Mouse (Mus musculus) heart, adult 2 months (tissue): ENCODE measurements around the gene Eml6. TPM values are rescaled to one million over a fixed set of nuclear protein-coding genes. Genes with fewer than 3 reads are reported as not detected.
"Not testable (repeated sequence)": the region's sequence is repeated elsewhere in the genome, so short reads cannot be mapped to it uniquely, and the experiment has no call there.

Experiments used
- DNase-seq, 2 experiments: peaks; one replicate each; pipeline ENCODE4 v3.0.0; 2021
- H3K27ac ChIP-seq: fragments of 200-600 bp; 2 replicates; pipeline ENCODE4 v1.8.1; 2022
- H3K27me3 ChIP-seq: fragments of 200-500 bp; 2 replicates; pipeline ENCODE4 v1.6.1; 2012; ENCODE audit warnings: mild to moderate bottlenecking, low read length, inconsistent platforms, mixed read lengths; ENCODE audit not compliant: control insufficient read depth, insufficient read depth
- H3K36me3 ChIP-seq: fragments of 200-500 bp; 2 replicates; pipeline ENCODE4 v1.6.1; 2012; ENCODE audit warnings: low read length, inconsistent platforms; ENCODE audit not compliant: control insufficient read depth, insufficient read depth
- H3K4me1 ChIP-seq: fragments of 200-500 bp; 2 replicates; pipeline ENCODE4 v1.6.1; 2011; ENCODE audit warnings: low read length; ENCODE audit not compliant: control insufficient read depth, insufficient read depth
- H3K4me3 ChIP-seq: fragments of 200-600 bp; 2 replicates; pipeline ENCODE4 v1.8.1; 2022
- H3K79me2 ChIP-seq: fragments of 200-500 bp; replicated peaks from 2 replicates; pipeline ENCODE4 v1.6.1; 2012; ENCODE audit warnings: mild to moderate bottlenecking, inconsistent platforms, low read length, moderate library complexity, mixed read lengths; ENCODE audit not compliant: control insufficient read depth, insufficient read depth
- H3K9ac ChIP-seq: fragments of 200-500 bp; 2 replicates; pipeline ENCODE4 v1.6.1; 2012; ENCODE audit warnings: low read depth, mild to moderate bottlenecking, control low read depth, inconsistent platforms, low read length, mixed read lengths
- CTCF ChIP-seq: fragments of 200-600 bp; IDR thresholded peaks from 2 replicates; pipeline ENCODE4 v1.8.1; 2022; ENCODE audit warnings: antibody characterized with exemption, mild to moderate bottlenecking, moderate library complexity
- EP300 ChIP-seq: fragments of 200-500 bp; IDR thresholded peaks from 2 replicates; pipeline ENCODE4 v1.6.1; 2011; ENCODE audit warnings: low read depth, low read length, control low read depth; ENCODE audit not compliant: insufficient read depth
- POLR2A ChIP-seq: fragments of 200-500 bp; IDR thresholded peaks from 2 replicates; pipeline ENCODE4 v1.6.1; 2011; ENCODE audit warnings: mild to moderate bottlenecking, low read depth, low read length, control low read depth; ENCODE audit not compliant: insufficient read depth
- WGBS: fragments of 180-500 bp; shearing (Covaris S2); methylation state at CpG from one replicate; pipeline ENCODE4 v1.1.7; 2018; 5-methylcytosine and 5-hydroxymethylcytosine counted together
- intact Hi-C: fragments of 180-260 bp; cut with DNase I; formaldehyde crosslinking; loops from one replicate; pipeline ENCODE4 v1.15.1; 2025
- polyA plus RNA-seq: library from polyadenylated mRNA; depleted of rRNA; stranded (reverse); fragments of >200 nt; gene quantifications from 2 replicates; pipeline ENCODE4 v1.2.3, GENCODE M21; 2012
- total RNA-seq, 2 experiments: library from RNA; stranded (reverse); gene quantifications; 2 replicates each; pipeline ENCODE4 v1.2.3; 2021

Gene Eml6
- total and polyA plus RNA-seq, 3 experiments = 2.0 to 2.2 (median 2.1) TPM

DNA sequence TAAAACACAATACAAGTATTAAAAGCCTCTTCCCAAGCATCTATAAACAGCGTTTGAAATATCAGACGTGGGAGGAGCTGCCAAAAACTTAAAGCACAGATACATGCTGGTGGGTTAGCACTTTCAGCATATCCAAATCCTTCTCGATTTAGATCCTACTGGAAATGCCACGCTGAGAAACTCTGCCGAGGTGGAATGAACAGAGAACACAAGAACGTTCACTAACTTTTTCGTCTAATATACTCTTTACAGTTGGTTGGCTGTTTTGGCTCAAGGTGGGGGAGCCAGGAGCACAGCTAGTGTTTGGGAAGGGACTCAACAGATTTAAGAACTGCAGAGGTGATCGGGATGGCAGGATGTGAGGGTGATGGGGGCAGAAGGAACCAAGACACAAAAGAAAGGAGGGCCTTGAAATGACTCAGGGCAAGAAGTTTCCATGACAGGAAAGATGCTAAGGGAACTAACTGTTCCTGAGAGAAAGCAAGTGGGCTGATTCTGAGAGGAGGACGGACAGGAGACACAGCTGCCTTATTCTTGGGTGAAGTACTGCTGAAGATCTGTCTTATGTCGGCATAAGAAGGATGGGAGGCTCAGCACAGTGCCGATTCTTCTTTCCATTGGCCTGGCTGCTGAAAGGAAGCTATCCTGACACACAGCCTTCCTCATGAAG is 259.4 kb downstream of the Eml6 start:
- Histone ChIP-seq H3K79me2 (no peaks in the 10 kb centered on the region), H3K27ac (no peak overlapping the region), H3K4me1 (no peaks in the 10 kb centered on the region), H3K27me3 (no peaks in the 10 kb centered on the region), H3K36me3 (no peaks in the 10 kb centered on the region), H3K9ac (no peak overlapping the region), H3K4me3 (no peak overlapping the region)
- 65% methylated on average over 11 of the region's 11 CpGs for WGBS
- TF ChIP-seq POLR2A (no peak), EP300 (no peak), CTCF (no peak)
- intact Hi-C loops = no loop called here
- no peak for DNase-seq

DNA sequence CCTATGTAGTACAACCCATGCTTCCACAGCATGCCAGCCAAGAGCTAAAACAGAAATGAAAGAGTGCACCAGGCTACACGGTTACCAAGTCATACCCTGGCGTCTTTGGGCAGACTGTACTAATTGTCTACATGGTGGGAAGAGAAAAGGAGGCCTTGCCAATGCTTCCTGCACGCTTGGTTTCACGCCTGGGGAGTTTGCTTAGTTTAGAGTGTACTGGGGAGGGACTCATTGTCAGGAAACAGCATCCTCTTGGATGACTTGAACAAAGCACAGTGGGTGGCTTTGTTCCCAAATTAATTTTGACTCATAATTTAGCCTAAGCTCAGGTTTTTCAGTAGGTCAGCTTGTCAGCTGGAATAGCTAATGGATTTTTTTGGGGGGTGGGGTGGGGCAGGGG is 260.8 kb downstream of the Eml6 start:
- Histone ChIP-seq H3K27ac (no peak overlapping the region), H3K4me3 (no peak overlapping the region), H3K4me1 (no peaks in the 10 kb centered on the region), H3K79me2 (no peaks in the 10 kb centered on the region), H3K36me3 (no peaks in the 10 kb centered on the region), H3K27me3 (no peaks in the 10 kb centered on the region), H3K9ac (no peak overlapping the region)
- no peak for DNase-seq
- 59% methylated on average over 4 of the region's 4 CpGs for WGBS
- TF ChIP-seq CTCF (no peak), EP300 (no peak), POLR2A (no peak)
- intact Hi-C loops = no loop called here

DNA sequence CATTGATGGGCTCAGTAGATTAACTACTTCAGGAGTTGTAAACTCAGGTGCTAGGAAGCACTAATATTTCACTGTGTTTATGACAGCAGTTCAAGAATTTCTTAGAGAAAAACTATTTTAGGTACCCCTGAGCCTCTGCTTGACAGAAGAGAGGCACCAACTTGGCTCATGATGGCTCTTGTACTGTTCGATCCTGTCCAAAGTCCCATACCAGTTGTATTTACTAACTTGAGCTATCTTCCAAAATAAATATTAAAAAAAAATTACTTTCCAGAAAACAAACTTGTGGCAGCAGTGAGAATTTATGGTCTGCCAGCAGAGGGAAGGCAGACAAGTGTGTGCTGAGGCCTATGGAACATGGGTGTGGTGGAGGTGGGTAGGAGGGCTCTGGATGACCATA is 263.1 kb downstream of the Eml6 start:
- TF ChIP-seq POLR2A (no peak), CTCF (no peak), EP300 (no peak)
- H3K36me3 ChIP-seq = no peaks in the 10 kb centered on the region
- no peaks in the 10 kb centered on the region for H3K4me1 ChIP-seq
- intact Hi-C loops = no loop called here
- H3K9ac ChIP-seq = no peak overlapping the region
- H3K27ac ChIP-seq = no peak overlapping the region
- H3K27me3 ChIP-seq = no peaks in the 10 kb centered on the region
- DNase-seq = no peak
- no peak overlapping the region for H3K4me3 ChIP-seq
- 88% methylated on average over 1 of the region's 1 CpGs for WGBS
- no peaks in the 10 kb centered on the region for H3K79me2 ChIP-seq

DNA sequence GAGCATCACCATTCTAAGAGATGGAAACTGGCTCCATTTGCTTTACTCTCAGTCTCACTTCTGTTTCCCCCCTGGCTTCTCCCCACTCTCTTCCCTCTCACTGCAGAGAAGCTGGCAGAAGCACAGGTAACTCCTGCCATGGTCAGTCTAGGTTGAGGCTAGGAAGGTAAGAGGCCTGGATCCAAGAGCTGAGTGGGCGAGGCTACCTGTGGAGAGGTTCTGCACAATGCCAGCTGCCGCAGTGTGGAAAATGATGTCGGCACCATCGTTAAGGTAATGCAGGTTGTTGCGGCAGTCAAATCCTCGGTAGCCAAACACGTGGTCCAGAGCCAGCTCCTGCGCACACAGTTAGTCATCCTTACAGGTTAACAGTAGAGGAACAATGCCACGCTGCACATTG is 264.4 kb downstream of the Eml6 start:
- no peaks in the 10 kb centered on the region for H3K36me3 ChIP-seq
- intact Hi-C loops = no loop called here
- TF ChIP-seq EP300 (no peak), POLR2A (no peak), CTCF (no peak)
- H3K27me3 ChIP-seq = no peaks in the 10 kb centered on the region
- 94% methylated on average over 9 of the region's 9 CpGs for WGBS
- H3K4me1 ChIP-seq = no peaks in the 10 kb centered on the region
- H3K9ac ChIP-seq = no peak overlapping the region
- H3K27ac ChIP-seq = no peak overlapping the region
- no peaks in the 10 kb centered on the region for H3K79me2 ChIP-seq
- no peak overlapping the region for H3K4me3 ChIP-seq
- DNase-seq = no peak

DNA sequence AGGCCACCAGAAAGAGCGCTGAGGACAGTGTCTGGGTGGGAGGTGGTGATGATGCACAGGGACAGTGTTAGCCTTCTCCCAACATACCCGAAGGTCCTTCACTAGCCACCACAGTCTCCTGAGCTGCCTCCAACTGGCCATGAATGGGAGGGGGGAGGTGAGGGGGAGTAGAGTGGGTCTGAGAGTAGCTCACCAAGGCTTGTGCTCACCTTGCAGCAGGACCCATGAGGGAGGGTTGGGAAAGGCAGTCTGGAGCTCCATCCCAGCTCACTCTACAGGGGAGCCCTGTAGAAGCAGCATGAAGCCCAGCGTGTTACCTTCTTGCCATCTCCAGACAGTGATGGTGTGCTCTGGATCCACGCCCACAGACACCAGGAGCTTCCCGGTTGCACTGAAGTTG is 267.2 kb downstream of the Eml6 start:
- Histone ChIP-seq H3K27me3 (no peaks in the 10 kb centered on the region), H3K79me2 (no peaks in the 10 kb centered on the region), H3K9ac (no peak overlapping the region), H3K4me3 (no peak overlapping the region), H3K4me1 (no peaks in the 10 kb centered on the region), H3K27ac (no peak overlapping the region), H3K36me3 (no peaks in the 10 kb centered on the region)
- TF ChIP-seq CTCF = no peak
- no peak for TF ChIP-seq POLR2A
- no peak for TF ChIP-seq EP300
- 93% methylated on average over 5 of the region's 5 CpGs for WGBS
- intact Hi-C loops = no loop called here
- DNase-seq = no peak

DNA sequence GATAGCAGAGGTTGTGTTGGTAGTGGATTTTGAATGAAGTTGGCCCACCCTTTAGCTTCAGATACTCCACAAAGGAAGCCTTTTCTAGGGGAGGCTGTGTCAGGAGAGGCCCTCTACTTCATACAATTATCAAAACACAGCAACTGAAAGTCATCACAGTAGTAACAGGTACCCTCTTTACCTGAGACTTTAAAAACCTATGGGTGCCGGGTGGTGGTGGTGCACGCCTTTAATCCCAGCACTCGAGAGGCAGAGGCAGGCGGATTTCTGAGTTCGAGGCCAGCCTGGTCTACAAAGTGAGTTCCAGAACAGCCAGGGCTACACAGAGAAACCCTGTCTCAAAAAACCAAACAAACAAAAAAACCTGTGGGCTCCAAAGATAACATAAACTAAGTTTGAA is 269.8 kb downstream of the Eml6 start:
- H3K27me3 ChIP-seq, H3K79me2 ChIP-seq, H3K9ac ChIP-seq, H3K36me3 ChIP-seq, intact Hi-C loops, H3K4me3 ChIP-seq, DNase-seq, H3K4me1 ChIP-seq, H3K27ac ChIP-seq: not testable (repeated sequence)
- WGBS = 93% methylated on average over 5 of the region's 5 CpGs
